Mouse (Mus musculus): ENCODE results near the gene B4gat1. TPM values are rescaled to one million over a fixed set of nuclear protein-coding genes. Genes with fewer than 3 reads are reported as not detected.

The B4gat1 gene
- polyA plus RNA-seq (2012; rRNA removed) = 38.0 and 38.7 TPM in 2 replicates

DNA sequence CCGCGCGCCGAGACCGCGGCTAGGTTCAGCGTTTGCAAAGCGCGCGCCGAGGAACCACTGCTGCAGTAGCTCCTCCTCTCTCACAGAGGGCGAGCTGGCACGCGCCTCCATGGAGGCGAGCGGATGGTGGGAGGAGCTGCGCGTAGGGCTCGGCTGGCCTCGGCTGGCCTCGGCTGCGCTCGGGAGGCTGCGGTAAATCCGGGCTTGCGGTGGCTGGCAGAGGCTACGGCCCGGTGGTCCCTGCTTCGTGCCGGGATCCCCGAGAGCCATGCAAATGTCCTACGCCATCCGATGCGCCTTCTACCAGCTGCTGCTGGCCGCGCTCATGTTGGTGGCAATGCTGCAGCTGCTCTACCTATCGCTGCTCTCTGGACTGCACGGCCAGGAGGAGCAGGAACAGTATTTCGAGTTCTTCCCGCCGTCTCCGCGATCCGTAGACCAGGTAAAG, at the start of gene B4gat1, which contains the start of gene AC124502.3:
Gene B4gat1, plus strand, starts transcription at position 118 of the 448 bp plus-strand sequence.
Gene AC124502.3, plus strand, starts transcription at position 183 of the 448 bp plus-strand sequence.
- peaks cover 13% of the 10 kb centered on the region for H3K4me1 ChIP-seq (ENCODE audit: control insufficient read depth, insufficient read depth, low read length)
- peak; percentile 60; the same call in 1 of the 2 replicates for TF ChIP-seq POLR2A (IDR thresholded peaks at IDR 0.05; ENCODE audit: borderline replicate concordance, extremely low read depth, low read depth, low read length)
- 0 out of 2 replicates have a peak, but pooled peaks have one; percentile 16 for TF ChIP-seq CTCF (IDR thresholded peaks at IDR 0.05; ENCODE audit: insufficient read depth, low read length)
- peak; percentile 83 for DNase-seq
- H3K4me3 ChIP-seq (replicated peaks; ENCODE audit: extremely low read depth, low read depth, low read length) = peak within 1 kb of the TSS; percentile 99
- under 1% methylated on average over 44 of the region's 44 CpGs for WGBS

DNA sequence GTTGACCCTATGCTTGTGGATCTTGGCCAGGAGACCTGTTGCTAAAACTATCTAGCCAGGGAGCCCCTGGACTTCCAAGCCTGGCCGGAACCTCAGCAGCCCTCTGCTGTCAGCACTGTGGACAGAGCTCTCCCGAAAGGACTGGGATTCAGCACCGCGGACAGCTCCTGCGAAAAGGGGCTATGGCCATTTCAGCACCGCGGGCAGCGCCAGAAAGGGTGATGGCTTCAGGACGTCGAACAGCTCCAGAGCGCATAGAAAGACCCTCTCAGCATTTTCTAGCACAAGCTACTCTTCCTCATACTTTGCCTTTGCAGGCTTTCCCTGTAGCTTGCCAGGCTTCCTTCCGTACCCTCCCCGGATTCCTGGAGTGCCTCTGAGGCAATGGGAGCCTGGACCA, 49.6 kb upstream of the B4gat1 start:
- DNase-seq = peak; percentile 94
- TF ChIP-seq POLR2A (IDR thresholded peaks at IDR 0.05; ENCODE audit: borderline replicate concordance, extremely low read depth, low read depth, low read length) = no peak
- peak; percentile 26; the same call in 1 of the 2 replicates for TF ChIP-seq CTCF (IDR thresholded peaks at IDR 0.05; ENCODE audit: insufficient read depth, low read length)
- WGBS = 4% methylated on average over 13 of the region's 13 CpGs

DNA sequence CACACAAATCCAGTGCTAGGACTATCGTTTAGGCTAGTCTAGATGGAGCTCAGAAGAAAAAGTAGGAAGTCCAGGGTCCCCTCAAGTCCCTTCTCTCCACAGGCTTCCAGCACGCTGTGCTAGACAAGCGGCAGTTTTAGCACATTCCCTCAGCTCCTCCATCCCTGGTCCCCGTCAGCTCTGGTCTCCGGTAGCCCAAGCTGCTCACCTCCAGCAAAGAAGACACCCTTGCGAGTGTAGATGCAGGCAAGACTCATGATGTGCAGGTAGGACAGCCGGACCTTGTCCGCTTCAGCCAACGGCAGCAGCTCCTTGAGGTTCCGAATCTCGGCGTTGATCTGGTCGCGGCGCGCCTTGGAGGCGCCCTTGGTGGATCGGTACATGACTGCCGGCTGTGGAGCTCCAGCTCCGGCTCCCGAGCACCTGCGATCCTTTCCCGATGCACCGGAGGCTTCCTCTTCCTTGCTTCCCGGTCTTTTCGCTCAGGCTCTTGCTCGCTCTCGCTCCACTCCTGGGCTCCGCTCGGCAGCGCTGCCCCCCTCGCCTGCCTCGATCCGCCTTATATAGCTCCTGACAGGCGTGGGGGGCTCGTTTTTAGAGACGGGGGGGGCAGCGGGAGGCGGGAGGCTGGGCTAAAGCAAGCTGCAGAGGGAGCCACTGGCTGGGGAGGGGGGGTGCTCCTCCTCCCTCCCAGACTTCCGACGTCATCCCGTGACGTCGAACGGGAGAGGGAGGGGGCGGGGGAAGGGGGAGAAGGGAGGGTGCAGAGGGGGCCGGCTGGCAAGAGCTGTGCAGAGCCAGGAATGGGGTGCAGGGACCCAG, 49.0 kb upstream of the B4gat1 start:
- no peaks in the 10 kb centered on the region for H3K4me1 ChIP-seq (ENCODE audit: control insufficient read depth, insufficient read depth, low read length)
- no peak for TF ChIP-seq CTCF (IDR thresholded peaks at IDR 0.05; ENCODE audit: insufficient read depth, low read length)
- no peak overlapping the region for H3K4me3 ChIP-seq (replicated peaks; ENCODE audit: extremely low read depth, low read depth, low read length)
- WGBS = 19% methylated on average over 47 of the region's 47 CpGs
- DNase-seq = no peak

More for the DNA sequence above, 49.6 kb upstream of the B4gat1 start:
- Histone ChIP-seq H3K4me1 (ENCODE audit: control insufficient read depth, insufficient read depth, low read length) (no peaks in the 10 kb centered on the region), H3K4me3 (replicated peaks; ENCODE audit: extremely low read depth, low read depth, low read length) (no peak overlapping the region)

DNA sequence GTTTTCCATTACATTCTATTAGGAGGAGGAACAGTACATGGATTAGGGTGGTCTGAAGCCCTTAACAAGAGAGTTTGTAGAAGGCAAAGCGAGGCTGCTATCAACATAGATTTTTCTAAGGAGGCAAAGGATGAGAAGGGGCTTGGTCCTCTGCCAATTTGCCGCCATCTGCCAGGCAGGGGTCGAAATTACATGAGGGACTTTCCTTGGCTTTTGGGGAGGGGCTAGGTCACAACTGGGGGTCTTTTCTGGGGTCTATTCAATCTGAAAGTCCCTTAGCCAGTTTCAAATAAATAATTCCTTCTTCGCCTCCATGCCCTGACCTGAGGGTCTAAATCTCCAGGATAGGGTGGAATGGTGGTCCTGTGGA, 48.4 kb upstream of the B4gat1 start, which contains the start of gene Npas4:
Gene Npas4, minus strand, starts transcription at position 61 of the 370 bp plus-strand sequence.
- WGBS = 16% methylated on average over 4 of the region's 4 CpGs
- Histone ChIP-seq H3K4me1 (ENCODE audit: control insufficient read depth, insufficient read depth, low read length) (no peaks in the 10 kb centered on the region), H3K4me3 (replicated peaks; ENCODE audit: extremely low read depth, low read depth, low read length) (no peak within 1 kb of the TSS)
- TF ChIP-seq CTCF (IDR thresholded peaks at IDR 0.05; ENCODE audit: insufficient read depth, low read length) (no peak), POLR2A (IDR thresholded peaks at IDR 0.05; ENCODE audit: borderline replicate concordance, extremely low read depth, low read depth, low read length) (no peak)
- DNase-seq = no peak

DNA sequence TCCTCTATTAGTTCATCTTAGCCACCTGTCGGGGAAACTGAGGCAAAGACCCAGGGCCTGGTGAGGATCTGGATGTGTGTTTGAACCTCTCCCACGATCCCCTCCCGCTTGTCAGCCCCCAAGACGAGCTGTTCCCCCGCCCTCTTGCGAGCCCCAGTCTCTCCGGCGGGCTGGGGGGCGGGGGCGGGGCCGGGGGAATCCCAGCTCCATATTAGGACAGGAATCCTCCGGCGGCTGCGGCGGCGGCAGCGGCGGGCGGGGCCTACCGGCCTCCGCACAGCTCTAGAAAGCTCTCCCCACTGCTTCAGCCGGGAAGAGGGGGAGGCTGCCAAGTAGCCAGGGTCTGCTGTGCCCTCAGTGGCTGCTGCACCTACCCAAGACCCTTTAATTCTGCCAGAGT, 47.9 kb upstream of the B4gat1 start:
- TF ChIP-seq POLR2A (IDR thresholded peaks at IDR 0.05; ENCODE audit: borderline replicate concordance, extremely low read depth, low read depth, low read length) (no peak), CTCF (IDR thresholded peaks at IDR 0.05; ENCODE audit: insufficient read depth, low read length) (no peak)
- 3% methylated on average over 22 of the region's 22 CpGs for WGBS
- Histone ChIP-seq H3K4me1 (ENCODE audit: control insufficient read depth, insufficient read depth, low read length) (no peaks in the 10 kb centered on the region), H3K4me3 (replicated peaks; ENCODE audit: extremely low read depth, low read depth, low read length) (no peak overlapping the region)
- no peak for DNase-seq

DNA sequence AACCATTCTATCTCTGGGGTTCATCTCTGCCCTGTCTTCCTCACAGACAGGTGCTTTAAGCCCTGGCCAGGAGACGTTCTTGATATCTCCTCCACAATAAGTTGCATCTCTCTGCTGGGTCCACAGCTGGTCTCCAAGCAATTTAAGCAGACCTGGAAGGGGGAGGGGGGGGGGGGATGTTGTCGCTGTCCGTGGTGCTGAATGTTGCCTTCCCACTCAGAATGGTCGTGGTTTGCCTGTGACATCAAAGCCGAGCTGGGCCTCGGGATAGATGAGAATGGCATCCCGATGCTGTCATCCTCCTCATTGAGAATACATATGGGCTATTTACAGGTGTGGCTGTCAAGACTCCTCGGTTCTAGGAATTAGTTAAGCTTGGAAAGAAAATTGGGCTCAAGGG, 46.3 kb upstream of the B4gat1 start:
- no peaks in the 10 kb centered on the region for H3K4me1 ChIP-seq (ENCODE audit: control insufficient read depth, insufficient read depth, low read length)
- no peak overlapping the region for H3K4me3 ChIP-seq (replicated peaks; ENCODE audit: extremely low read depth, low read depth, low read length)
- DNase-seq = no peak
- WGBS = 15% methylated on average over 8 of the region's 8 CpGs
- TF ChIP-seq CTCF (IDR thresholded peaks at IDR 0.05; ENCODE audit: insufficient read depth, low read length) (no peak), POLR2A (IDR thresholded peaks at IDR 0.05; ENCODE audit: borderline replicate concordance, extremely low read depth, low read depth, low read length) (no peak)

DNA sequence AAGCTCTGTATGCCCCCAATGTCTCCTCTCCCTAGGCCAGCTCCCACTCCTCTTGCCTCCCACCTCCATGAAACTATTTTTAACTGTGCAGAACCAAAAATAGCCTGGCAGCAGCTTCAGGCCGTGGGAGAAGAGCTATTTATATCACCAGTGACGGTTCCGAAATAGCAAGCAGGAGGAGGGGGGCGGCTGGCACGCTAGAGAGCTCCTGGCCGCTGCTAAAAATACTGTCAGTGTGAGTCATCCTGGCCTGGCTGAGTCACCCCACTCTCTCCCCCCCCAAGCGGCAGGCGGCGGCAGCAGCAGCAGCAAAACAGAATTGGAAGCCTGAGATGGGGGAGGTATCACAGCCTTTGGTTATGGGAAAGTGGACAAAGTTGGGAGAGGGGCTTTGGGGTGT, 45.7 kb upstream of the B4gat1 start:
- DNase-seq = no peak
- Histone ChIP-seq H3K4me3 (replicated peaks; ENCODE audit: extremely low read depth, low read depth, low read length) (no peak overlapping the region), H3K4me1 (ENCODE audit: control insufficient read depth, insufficient read depth, low read length) (no peaks in the 10 kb centered on the region)
- TF ChIP-seq POLR2A (IDR thresholded peaks at IDR 0.05; ENCODE audit: borderline replicate concordance, extremely low read depth, low read depth, low read length) (no peak), CTCF (IDR thresholded peaks at IDR 0.05; ENCODE audit: insufficient read depth, low read length) (no peak)
- 1% methylated on average over 9 of the region's 9 CpGs for WGBS

DNA sequence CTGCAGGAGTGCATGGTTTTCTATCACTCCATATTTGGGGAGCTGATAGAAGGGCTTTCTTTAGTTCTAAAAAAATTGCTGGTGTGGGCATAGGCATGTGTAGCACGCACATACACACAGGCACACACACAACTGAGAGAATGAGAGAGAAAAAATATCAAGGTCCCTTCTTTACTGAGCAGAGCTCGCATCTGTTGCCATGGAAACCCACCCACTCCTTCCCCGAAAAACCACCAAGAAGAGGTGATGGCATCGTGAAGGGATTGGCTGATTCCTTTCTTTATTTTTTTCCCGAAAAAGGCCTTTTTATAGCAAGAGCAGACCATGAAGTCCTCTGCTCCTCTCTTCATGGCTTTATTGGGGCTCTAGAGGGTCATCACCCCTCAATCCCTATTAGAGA, 44.6 kb upstream of the B4gat1 start:
- no peak for DNase-seq
- TF ChIP-seq CTCF (IDR thresholded peaks at IDR 0.05; ENCODE audit: insufficient read depth, low read length) = no peak
- TF ChIP-seq POLR2A (IDR thresholded peaks at IDR 0.05; ENCODE audit: borderline replicate concordance, extremely low read depth, low read depth, low read length) = no peak
- whole genome bisulfite sequencing = 56% methylated on average over 5 of the region's 5 CpGs
- Histone ChIP-seq H3K4me3 (replicated peaks; ENCODE audit: extremely low read depth, low read depth, low read length) (no peak overlapping the region), H3K4me1 (ENCODE audit: control insufficient read depth, insufficient read depth, low read length) (no peaks in the 10 kb centered on the region)

DNA sequence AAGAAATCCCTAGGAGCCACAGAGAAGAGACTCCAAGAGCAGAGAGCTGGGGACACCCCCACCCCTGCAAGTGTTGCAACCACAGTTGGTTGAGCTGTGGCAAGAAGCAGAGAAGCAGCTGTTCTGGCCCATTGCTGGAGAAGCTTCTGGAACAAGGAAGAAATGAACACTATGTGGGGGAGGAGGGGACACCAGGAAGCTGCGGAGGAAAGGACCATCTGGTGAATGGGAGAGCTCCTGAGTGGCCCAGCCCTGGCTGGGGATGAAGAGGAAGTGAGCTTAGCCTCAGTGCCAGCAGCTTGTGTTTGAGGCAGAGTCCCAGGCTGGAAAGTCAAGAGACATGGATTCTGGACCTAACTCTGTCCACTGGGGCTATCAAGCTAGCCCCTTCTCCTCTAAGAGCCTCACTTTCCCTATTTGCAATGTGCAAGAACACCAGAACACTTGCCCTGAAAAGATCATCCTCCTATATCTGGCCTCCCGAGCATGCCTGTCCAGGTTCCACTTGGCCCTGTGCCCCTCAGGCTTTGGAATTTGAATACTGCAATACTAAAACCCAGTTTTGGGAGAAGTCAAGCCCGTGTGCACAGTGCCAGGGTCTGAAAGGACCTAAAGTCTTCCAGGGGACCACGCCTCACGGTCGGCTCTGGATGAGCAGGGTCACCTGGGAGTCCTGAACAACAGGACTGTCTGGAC, 39.0 kb upstream of the B4gat1 start:
- no peak for TF ChIP-seq CTCF (IDR thresholded peaks at IDR 0.05; ENCODE audit: insufficient read depth, low read length)
- TF ChIP-seq POLR2A (IDR thresholded peaks at IDR 0.05; ENCODE audit: borderline replicate concordance, extremely low read depth, low read depth, low read length) = no peak
- DNase-seq = no peak
- H3K4me1 ChIP-seq (ENCODE audit: control insufficient read depth, insufficient read depth, low read length) = no peaks in the 10 kb centered on the region
- WGBS = 49% methylated on average over 6 of the region's 6 CpGs
- H3K4me3 ChIP-seq (replicated peaks; ENCODE audit: extremely low read depth, low read depth, low read length) = no peak overlapping the region

Data from lung, adult 2 months (tissue).